Mouse (Mus musculus) testis, adult 2 months (tissue): ENCODE data around the gene Homer1. TPM values are rescaled to one million over a fixed set of nuclear protein-coding genes. Genes with fewer than 3 reads are reported as not detected.

Source experiments
- H3K27ac ChIP-seq: fragments of 200-500 bp; 2 replicates; pipeline ENCODE4 v1.5.1; 2012; ENCODE audit warnings: low read depth, low read length; ENCODE audit not compliant: control insufficient read depth, insufficient read depth
- H3K27me3 ChIP-seq: fragments of 200-500 bp; 2 replicates; pipeline ENCODE4 v1.6.1; 2012; ENCODE audit warnings: mild to moderate bottlenecking, low read length, moderate library complexity; ENCODE audit not compliant: control insufficient read depth, insufficient read depth
- H3K36me3 ChIP-seq: fragments of 200-500 bp; 2 replicates; pipeline ENCODE4 v1.6.1; 2012; ENCODE audit warnings: mild to moderate bottlenecking, low read length; ENCODE audit not compliant: control insufficient read depth, insufficient read depth
- H3K4me1 ChIP-seq: fragments of 200-500 bp; 2 replicates; pipeline ENCODE4 v1.6.1; 2012; ENCODE audit warnings: low read length; ENCODE audit not compliant: control insufficient read depth, insufficient read depth
- H3K4me3 ChIP-seq: fragments of 200-500 bp; 2 replicates; pipeline ENCODE4 v1.5.1; 2012; ENCODE audit warnings: low read depth, mild to moderate bottlenecking, low read length, moderate library complexity, mixed read lengths; ENCODE audit not compliant: control insufficient read depth
- CTCF ChIP-seq: fragments of 200-500 bp; IDR thresholded peaks from 2 replicates; pipeline ENCODE4 v1.5.1; 2012; ENCODE audit warnings: low read depth, mild to moderate bottlenecking, inconsistent platforms, low read length, moderate library complexity; ENCODE audit not compliant: control insufficient read depth, insufficient read depth, insufficient replicate concordance
- POLR2A ChIP-seq: fragments of 200-500 bp; IDR thresholded peaks from 2 replicates; pipeline ENCODE4 v1.6.1; 2012; ENCODE audit warnings: low read depth, mild to moderate bottlenecking, inconsistent platforms, low read length, moderate library complexity; ENCODE audit not compliant: control insufficient read depth
- polyA plus RNA-seq: library from polyadenylated mRNA; depleted of rRNA; stranded (reverse); fragments of >200 nt; gene quantifications from 2 replicates; pipeline ENCODE4 v1.2.3, GENCODE M21; 2012; rRNA removed

Homer1 gene
- polyA plus RNA-seq, 1 experiment = 4.7 TPM

DNA sequence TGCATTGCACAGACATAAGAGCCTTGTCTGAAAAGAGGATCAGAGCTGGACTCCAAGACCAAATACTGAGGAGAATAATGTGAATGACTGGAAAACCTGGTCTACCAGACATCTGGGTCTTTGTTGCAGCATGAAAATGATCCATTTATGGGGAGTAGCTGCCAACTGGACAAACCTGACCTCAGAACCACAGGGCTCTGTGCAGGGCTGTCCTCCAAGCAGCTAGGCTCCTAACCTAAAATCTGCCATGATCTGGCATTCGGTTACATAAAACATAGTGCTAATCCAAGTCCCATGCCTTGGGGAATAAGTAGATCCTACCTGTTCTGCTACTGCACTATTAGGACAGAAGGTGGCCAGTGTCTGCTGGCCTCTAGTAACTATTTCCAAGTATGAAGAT lies 129.8 kb downstream of the Homer1 start:
- Histone ChIP-seq H3K4me1 (no peaks in the 10 kb centered on the region), H3K4me3 (no peak overlapping the region), H3K36me3 (no peaks in the 10 kb centered on the region), H3K27me3 (no peaks in the 10 kb centered on the region), H3K27ac (no peak overlapping the region)
- no peak for TF ChIP-seq CTCF
- TF ChIP-seq POLR2A = no peak

GRCm38 (mm10) chr13:93440167-93440566 lies 140.7 kb downstream of the Homer1 start:
- Histone ChIP-seq H3K27ac (no peak overlapping the region), H3K36me3 (no peaks in the 10 kb centered on the region), H3K4me1 (no peaks in the 10 kb centered on the region), H3K4me3 (no peak overlapping the region), H3K27me3 (no peaks in the 10 kb centered on the region)
- TF ChIP-seq POLR2A (no peak), CTCF (no peak)

GRCm38 (mm10) chr13:93453275-93453674 lies 153.8 kb downstream of the Homer1 start:
- Histone ChIP-seq H3K36me3 (no peaks in the 10 kb centered on the region), H3K27me3 (no peaks in the 10 kb centered on the region), H3K4me1 (no peaks in the 10 kb centered on the region), H3K4me3 (no peak overlapping the region), H3K27ac (no peak overlapping the region)
- no peak for TF ChIP-seq POLR2A
- TF ChIP-seq CTCF = no peak

Other genes starting within 250 kb of the Homer1 start
- gene Cmya5, start 154.9 kb upstream of the Homer1 start, polyA plus RNA-seq = 0.02 and 0.24 TPM in 2 replicates
- gene Tent2, start 107.2 kb upstream of the Homer1 start, polyA plus RNA-seq = 9.0 and 15.7 TPM in 2 replicates
- gene Jmy, start 200.2 kb downstream of the Homer1 start, polyA plus RNA-seq = 12.6 and 20.2 TPM in 2 replicates